Mouse (Mus musculus) CD4-positive naive resting alpha-beta T cell, adult 57 days (primary cell): ENCODE results near the gene Grm6. TPM values are rescaled to one million over a fixed set of nuclear protein-coding genes. Genes with fewer than 3 reads are reported as not detected.

Experiments
- total RNA-seq: library from RNA; stranded (reverse); gene quantifications from one replicate; pipeline ENCODE4 v1.2.4, GENCODE M21; 2023

The Grm6 gene
- total RNA-seq, result 8.7 TPM

GRCm38 (mm10) chr11:50850177-50850735 lies at the start of gene Grm6:
TSS of gene Grm6 (plus strand) at chr11:50850685.

DNA sequence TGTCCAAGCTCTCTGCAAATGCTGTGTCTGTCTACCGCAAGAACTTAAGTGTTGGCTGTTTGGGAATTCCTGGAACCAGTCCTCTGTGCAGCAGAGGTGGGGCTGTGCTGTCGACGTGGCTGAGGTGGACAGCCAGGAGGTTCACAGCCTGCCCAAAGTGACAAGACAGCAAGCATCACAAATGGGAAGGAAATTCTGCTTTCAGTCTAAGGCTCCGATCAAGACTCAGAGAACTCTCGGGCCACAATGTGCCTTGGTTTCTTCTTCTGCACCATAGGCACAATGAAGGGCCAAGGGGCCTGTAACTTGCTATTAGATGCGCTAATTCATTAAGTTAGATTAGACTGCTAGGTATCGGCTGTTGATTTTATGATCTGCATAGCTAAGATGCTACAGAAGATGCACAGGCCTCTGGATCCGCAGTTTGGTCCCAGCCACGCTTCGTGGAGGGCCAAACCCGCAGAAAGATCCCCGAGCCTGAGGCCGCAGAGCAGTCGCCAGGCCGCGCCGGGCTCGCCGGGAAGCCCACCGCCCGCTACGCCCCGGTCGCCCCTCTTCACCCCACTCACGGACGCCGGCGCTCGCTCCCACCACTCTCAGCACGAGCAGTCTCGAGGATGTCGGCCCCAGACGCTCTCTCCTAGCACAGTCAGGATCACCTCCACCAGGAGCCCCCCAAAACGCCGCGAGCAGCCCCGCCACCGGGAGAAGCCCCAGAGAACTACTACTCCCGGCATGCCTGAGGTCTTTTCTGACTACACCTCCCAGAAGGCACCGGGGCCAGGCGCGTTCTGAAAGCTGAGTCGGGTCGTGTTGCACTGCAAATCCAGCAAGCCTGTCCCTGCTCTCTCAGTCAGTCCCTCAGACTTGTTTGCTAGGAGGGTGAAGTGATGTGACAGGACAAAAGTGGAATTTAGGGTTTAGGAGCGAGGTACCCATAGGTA lies 23.2 kb upstream of the Grm6 start, which contains the start of gene Zfp354c:
TSS of gene Zfp354c (minus strand) at position 715 of the 944 bp plus-strand sequence.

DNA sequence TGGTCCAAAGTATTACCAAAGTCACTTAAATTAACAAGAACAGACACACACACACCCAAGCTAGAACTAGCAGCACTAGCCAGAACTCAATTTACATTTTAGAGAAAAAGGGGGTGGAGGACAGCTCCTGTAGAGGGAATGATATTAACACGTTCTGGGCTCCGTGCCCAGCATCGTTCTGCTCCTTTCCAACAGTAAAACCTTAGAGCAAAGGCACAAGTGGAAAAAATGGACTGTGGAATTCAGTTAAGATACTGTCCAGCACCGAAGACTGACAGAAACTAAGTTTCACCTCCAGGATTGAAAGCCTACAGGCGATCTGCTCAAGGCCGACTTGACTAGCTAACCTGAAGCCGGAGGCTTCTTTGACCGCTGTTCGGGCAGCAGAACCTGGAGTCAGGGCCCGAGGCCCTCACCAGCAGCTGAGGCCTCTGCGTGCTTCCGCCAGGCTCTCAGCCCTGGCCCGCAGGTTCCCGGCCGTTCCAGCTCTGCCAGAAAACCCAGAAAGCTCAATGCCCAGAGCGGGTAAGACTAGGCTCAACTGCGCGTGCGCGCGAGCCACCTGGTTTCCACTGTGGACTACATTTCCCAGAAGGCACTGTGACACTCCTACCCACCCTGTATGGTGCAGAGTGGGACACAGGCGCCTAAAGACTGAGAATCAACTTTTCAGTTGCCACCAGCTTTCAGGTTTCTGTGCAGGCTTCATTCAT lies 9.3 kb upstream of the Grm6 start, which contains the start of gene Zfp879:
TSS of gene Zfp879 (minus strand) at position 530 of the 713 bp plus-strand sequence.

DNA sequence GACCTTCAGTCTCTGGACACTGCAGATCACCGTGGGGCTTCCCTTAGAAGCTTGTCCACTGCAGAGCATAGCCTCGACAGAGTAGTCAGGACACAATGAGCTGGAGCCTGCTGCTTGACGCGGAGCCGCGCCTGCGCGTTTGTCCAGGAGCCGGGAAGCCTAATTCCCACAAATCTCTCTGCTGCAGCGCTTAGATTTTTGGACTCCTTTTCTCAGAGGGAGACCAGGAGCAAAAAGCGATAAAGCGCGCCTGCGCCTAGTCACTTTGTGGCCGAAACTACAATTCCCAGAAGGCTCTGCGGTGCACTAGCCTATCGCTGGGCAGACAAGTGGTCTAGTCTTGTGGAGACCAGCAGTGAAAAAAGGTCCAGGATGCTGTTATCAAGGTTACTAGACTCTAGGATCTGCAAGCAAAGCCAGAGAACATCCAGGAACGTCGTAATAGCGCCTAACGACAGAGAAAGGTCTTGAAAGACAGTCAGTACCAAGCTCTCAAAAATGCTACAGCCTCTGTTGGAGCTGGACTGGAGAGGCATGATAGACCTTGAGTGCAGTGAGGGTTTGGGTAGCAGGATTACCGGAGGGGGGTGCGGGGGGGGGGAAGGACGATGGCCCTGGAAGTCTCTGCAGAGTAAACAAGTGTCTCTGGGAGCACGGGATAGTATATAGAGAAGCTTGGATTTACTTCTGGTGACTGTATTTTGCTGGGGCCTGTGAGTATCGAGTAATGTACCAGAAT lies 37.1 kb downstream of the Grm6 start, which contains the start of gene Zfp454:
TSS of gene Zfp454 (minus strand) at position 262 of the 739 bp plus-strand sequence.

Other genes starting within 250 kb of the Grm6 start
- 3.1 TPM for gene Adamts2, start 248.6 kb upstream of the Grm6 start, total RNA-seq
- 14.7 TPM for gene Zfp354c, start 23.0 kb upstream of the Grm6 start, total RNA-seq
- 0.62 TPM for gene Zfp879, start 9.1 kb upstream of the Grm6 start, total RNA-seq
- gene Zfp454, start 37.0 kb downstream of the Grm6 start, total RNA-seq, result not detected
- 2.3 TPM for gene Zfp2, start 65.5 kb downstream of the Grm6 start, total RNA-seq
- gene Zfp354b, start 80.9 kb downstream of the Grm6 start, total RNA-seq, result not detected
- not detected for gene 4933414I15Rik, start 93.1 kb downstream of the Grm6 start, total RNA-seq
- gene Prop1, start 103.1 kb downstream of the Grm6 start, total RNA-seq, result not detected
- not detected for gene Olfr1378, start 115.8 kb downstream of the Grm6 start, total RNA-seq
- gene Olfr1377, start 131.3 kb downstream of the Grm6 start, total RNA-seq, result not detected
- gene Olfr51, start 152.9 kb downstream of the Grm6 start, total RNA-seq, result not detected
- gene Olfr54, start 163.6 kb downstream of the Grm6 start, total RNA-seq, result not detected
- gene Olfr1375, start 197.4 kb downstream of the Grm6 start, total RNA-seq, result not detected
- not detected for gene Zfp354a, start 208.6 kb downstream of the Grm6 start, total RNA-seq